In genomic region chr16:37953186-37953585, GRCm38 (mm10) we compare ENCODE assay signal across 22 mouse cellular contexts. TPM values are rescaled to one million over a fixed set of nuclear protein-coding genes. Genes with fewer than 3 reads are reported as not detected.
DNase-seq lines count a peak whose midpoint lies in the region; ATAC-seq lines count a peak whose summit lies in the region.
"Had no signal": no experiment of that assay in that cellular context is flagged by ENCODE, and none has a peak within 500 bp of the region (broad histone marks: within the 10 kb centered on the region; RNA-seq: fewer than 3 reads in every experiment).

No protein-coding gene starts in this region.

- DNase-seq in heart, adult 11 months, result peak; percentile 59
- DNase-seq in heart, postnatal 4 days, result no peak
- DNase-seq in midbrain, embryonic 11.5 days (ENCODE audit: low spot score, missing footprints), result peak; percentile 66
- no peak for DNase-seq in neural tube, embryonic 10.5 days (ENCODE audit: extremely low spot score, low spot score)
- DNase-seq in thymus, postnatal 14 days, result no peak
- DNase-seq: adrenal gland, postnatal 10 days; B cell, adult 2 months; cerebellum, adult 11-12 months; cerebellum, adult 9-10 months; cerebellum, postnatal 25 days; gastrocnemius, postnatal 36 days; heart, adult 18-20 months; heart, postnatal 10 days had no signal

- no peaks in the 10 kb centered on the region for H3K36me3 ChIP-seq in midbrain, embryonic 11.5 days (ENCODE audit: control insufficient read depth, insufficient read depth, low read length)
- no peaks in the 10 kb centered on the region for H3K36me3 ChIP-seq in midbrain, embryonic 15.5 days (replicated peaks)
- H3K36me3 ChIP-seq in neural tube, embryonic 13.5 days, result no peaks in the 10 kb centered on the region
- H3K36me3 ChIP-seq: embryonic facial prominence, embryonic 12.5 days; forebrain, embryonic 15.5 days; G1E; heart, embryonic 10.5 days had no signal

- no peak overlapping the region for H3K27ac ChIP-seq in midbrain, embryonic 11.5 days (ENCODE audit: low read depth, low read length)
- no peak overlapping the region for H3K27ac ChIP-seq in midbrain, embryonic 15.5 days
- peak overlapping the region; percentile 76 for H3K27ac ChIP-seq in neural tube, embryonic 13.5 days (replicated peaks)
- H3K27ac ChIP-seq: embryonic facial prominence, embryonic 12.5 days; forebrain, embryonic 15.5 days; heart, embryonic 10.5 days had no signal

- H3K27me3 ChIP-seq in midbrain, embryonic 11.5 days (ENCODE audit: control insufficient read depth, insufficient read depth, low read length), result no peaks in the 10 kb centered on the region
- H3K27me3 ChIP-seq in midbrain, embryonic 15.5 days (replicated peaks), result no peaks in the 10 kb centered on the region
- H3K27me3 ChIP-seq in neural tube, embryonic 13.5 days, result no peaks in the 10 kb centered on the region
- H3K27me3 ChIP-seq: embryonic facial prominence, embryonic 12.5 days; forebrain, embryonic 15.5 days had no signal

- 78% methylated on average over 4 of the region's 4 CpGs for WGBS in midbrain, embryonic 11.5 days
- WGBS in midbrain, embryonic 15.5 days, result 83% methylated on average over 4 of the region's 4 CpGs
- 72% methylated on average over 4 of the region's 4 CpGs for WGBS in neural tube, embryonic 13.5 days

- no peak overlapping the region for H3K4me3 ChIP-seq in midbrain, embryonic 11.5 days (ENCODE audit: low read depth, low read length)
- H3K4me3 ChIP-seq in midbrain, embryonic 15.5 days, result no peak overlapping the region
- no peak overlapping the region for H3K4me3 ChIP-seq in neural tube, embryonic 13.5 days
- H3K4me3 ChIP-seq: embryonic facial prominence, embryonic 12.5 days; forebrain, embryonic 15.5 days; heart, embryonic 10.5 days had no signal

- H3K9me3 ChIP-seq in midbrain, embryonic 11.5 days (ENCODE audit: control insufficient read depth, low read length), result no peaks in the 10 kb centered on the region
- H3K9me3 ChIP-seq in midbrain, embryonic 15.5 days, result no peaks in the 10 kb centered on the region
- no peaks in the 10 kb centered on the region for H3K9me3 ChIP-seq in neural tube, embryonic 13.5 days
- H3K9me3 ChIP-seq: embryonic facial prominence, embryonic 12.5 days; forebrain, embryonic 15.5 days; G1E; heart, embryonic 10.5 days had no signal

- H3K4me1 ChIP-seq in midbrain, embryonic 11.5 days (ENCODE audit: control insufficient read depth, insufficient read depth, low read length), result peaks cover 7% of the 10 kb centered on the region; the same call in 1 of the 2 replicates
- peaks cover 28% of the 10 kb centered on the region; the same call in 1 of the 2 replicates for H3K4me1 ChIP-seq in midbrain, embryonic 15.5 days
- H3K4me1 ChIP-seq in neural tube, embryonic 13.5 days (replicated peaks), result peaks cover 31% of the 10 kb centered on the region
- H3K4me1 ChIP-seq: forebrain, embryonic 15.5 days had no signal

- H3K4me2 ChIP-seq in midbrain, embryonic 11.5 days, result no peak overlapping the region
- H3K4me2 ChIP-seq in midbrain, embryonic 15.5 days, result no peak overlapping the region
- H3K4me2 ChIP-seq in neural tube, embryonic 13.5 days, result no peak overlapping the region
- H3K4me2 ChIP-seq: embryonic facial prominence, embryonic 12.5 days; forebrain, embryonic 15.5 days had no signal

- no peak overlapping the region for H3K9ac ChIP-seq in midbrain, embryonic 11.5 days (ENCODE audit: low read length)
- H3K9ac ChIP-seq in midbrain, embryonic 15.5 days, result no peak overlapping the region
- H3K9ac ChIP-seq in neural tube, embryonic 13.5 days, result no peak overlapping the region
- H3K9ac ChIP-seq: embryonic facial prominence, embryonic 12.5 days; forebrain, embryonic 15.5 days had no signal

- ATAC-seq in midbrain, embryonic 11.5 days (ENCODE audit: low FRiP score), result no peak
- no peak for ATAC-seq in midbrain, embryonic 15.5 days (replicated peaks)
- no peak for ATAC-seq in neural tube, embryonic 13.5 days (ENCODE audit: low read depth)
- ATAC-seq: CD4-positive, CD25-positive, alpha-beta regulatory T cell, adult 4 months; forebrain, embryonic 15.5 days had no signal

RNA-seq across cellular contexts. Expression of gene Gpr156, which starts 36.9 kb away (rescaled TPM):
- under 1 TPM; 0.45 to 0.47 TPM for total RNA-seq in heart, postnatal 4 days (2021)
- polyA plus RNA-seq in midbrain, embryonic 11.5 days (2014; fragmentation: Nextera tagmentation; extraction: Ambion mirVana), result 3.4 and 4.2 TPM in 2 replicates
- polyA plus RNA-seq in midbrain, embryonic 15.5 days (2015; fragmentation: Nextera tagmentation; extraction: Ambion mirVana), result 6.2 and 6.4 TPM in 2 replicates
- polyA plus RNA-seq in neural tube, embryonic 13.5 days (2015; fragmentation: Nextera tagmentation; extraction: Ambion mirVana), result 6.1 and 6.9 TPM in 2 replicates
- total RNA-seq: gastrocnemius, adult 8-10 months; hematopoietic stem cell, adult 5-6 weeks had no signal
- polyA plus RNA-seq: CD4-positive, CD25-positive, alpha-beta regulatory T cell, adult 4 months; G1E had no signal

Comparison
In these comparisons a context has a peak if more than half of its experiments do, and no peak if none do; other contexts are left out.
1. DNase-seq: peak in heart, adult 11 months (single experiment) and midbrain, embryonic 11.5 days (single experiment); none in heart, postnatal 4 days (single experiment), neural tube, embryonic 10.5 days (single experiment) and thymus, postnatal 14 days (single experiment).